Mouse (Mus musculus) thymus, postnatal 0 days (tissue): ENCODE measurements around the gene E030018B13Rik. TPM values are rescaled to one million over a fixed set of nuclear protein-coding genes. Genes with fewer than 3 reads are reported as not detected.
A peak's percentile ranks its signal among the peaks of the same experiment; 100 is the strongest.

Experiments used
- DNase-seq: peaks from one replicate; pipeline ENCODE4 v3.0.0-alpha.2; 2015; ENCODE audit warnings: low spot score
- polyA plus RNA-seq: library from polyadenylated mRNA; unstranded; fragments of >200 nt; fragmentation: Nextera tagmentation; extraction: Ambion mirVana; gene quantifications from 2 replicates; pipeline ENCODE4 v1.2.1, GENCODE M21; 2015

Gene E030018B13Rik
- polyA plus RNA-seq, 1 experiment from 2014 or later, result 0.40 TPM

- DNase-seq, result peak; percentile 84
Measured at GRCm38 (mm10) chr7:63896968-63897468, 19.6 kb upstream of the E030018B13Rik start.

GRCm38 (mm10) chr7:63897655-63898054 lies 19.0 kb upstream of the E030018B13Rik start:
- DNase-seq, result no peak

GRCm38 (mm10) chr7:63898201-63898600 lies 18.5 kb upstream of the E030018B13Rik start:
- DNase-seq, result no peak

GRCm38 (mm10) chr7:63899925-63900324 lies 16.7 kb upstream of the E030018B13Rik start:
- DNase-seq, result peak; percentile 31

GRCm38 (mm10) chr7:63900411-63900810 lies 16.2 kb upstream of the E030018B13Rik start:
- DNase-seq, result no peak

- DNase-seq, result peak; percentile 87
Measured at GRCm38 (mm10) chr7:63901346-63901745, 15.3 kb upstream of the E030018B13Rik start.

- DNase-seq, result peak; percentile 47
Measured at GRCm38 (mm10) chr7:63901942-63902341, 14.7 kb upstream of the E030018B13Rik start.

GRCm38 (mm10) chr7:63902604-63903210 lies 13.9 kb upstream of the E030018B13Rik start:
- DNase-seq, result no peak

GRCm38 (mm10) chr7:63903635-63904380 lies 12.8 kb upstream of the E030018B13Rik start:
- DNase-seq, result no peak

- DNase-seq, result no peak
Measured at GRCm38 (mm10) chr7:63905190-63905589, 11.5 kb upstream of the E030018B13Rik start.

- no peak for DNase-seq
Measured at GRCm38 (mm10) chr7:63905642-63906041, 11.0 kb upstream of the E030018B13Rik start.

- DNase-seq, result no peak
Measured at GRCm38 (mm10) chr7:63907778-63908495, 8.7 kb upstream of the E030018B13Rik start.

GRCm38 (mm10) chr7:63908496-63909285 lies 8.0 kb upstream of the E030018B13Rik start:
- DNase-seq, result no peak

- DNase-seq, result no peak
Measured at GRCm38 (mm10) chr7:63910225-63910624, 6.4 kb upstream of the E030018B13Rik start.

GRCm38 (mm10) chr7:63910912-63911311 lies 5.7 kb upstream of the E030018B13Rik start:
- DNase-seq, result peak; percentile 53

GRCm38 (mm10) chr7:63911383-63912233 lies 5.0 kb upstream of the E030018B13Rik start:
- no peak for DNase-seq

GRCm38 (mm10) chr7:63912234-63912810 lies 4.3 kb upstream of the E030018B13Rik start:
- no peak for DNase-seq

- no peak for DNase-seq
Measured at GRCm38 (mm10) chr7:63912924-63913723, 3.5 kb upstream of the E030018B13Rik start.
